Mouse (Mus musculus) lung, embryonic 15.5 days (tissue): ENCODE data around the gene Lipc. TPM values are rescaled to one million over a fixed set of nuclear protein-coding genes. Genes with fewer than 3 reads are reported as not detected.
A peak's percentile ranks its signal among the peaks of the same experiment; 100 is the strongest.

Source experiments
- ATAC-seq: fragments of 200-750 bp; cut with Nextera tagmentation; 2 replicates; pipeline ENCODE4 v1.8.0; 2017; ENCODE audit warnings: moderate number of reproducible peaks, borderline replicate concordance; ENCODE audit not compliant: low FRiP score, low TSS enrichment; ENCODE audit errors: extremely low read depth
- H3K27ac ChIP-seq: fragments of 300-500 bp; sonication (generic); 2 replicates; pipeline ENCODE4 v1.5.1; 2015; ENCODE audit warnings: moderate library complexity, mild to moderate bottlenecking, inconsistent platforms
- H3K27me3 ChIP-seq: fragments of 300-500 bp; sonication (generic); 2 replicates; pipeline ENCODE4 v1.6.1; 2015; ENCODE audit warnings: inconsistent platforms
- H3K36me3 ChIP-seq: fragments of 300-500 bp; sonication (generic); 2 replicates; pipeline ENCODE4 v1.6.1; 2015; ENCODE audit warnings: inconsistent platforms
- H3K4me1 ChIP-seq: fragments of 300-500 bp; sonication (generic); 2 replicates; pipeline ENCODE4 v1.6.1; 2015; ENCODE audit warnings: inconsistent platforms
- H3K4me2 ChIP-seq: fragments of 300-500 bp; sonication (generic); 2 replicates; pipeline ENCODE4 v1.6.1; 2015; ENCODE audit warnings: inconsistent platforms, mild to moderate bottlenecking, moderate library complexity
- H3K4me3 ChIP-seq: fragments of 300-500 bp; sonication (generic); 2 replicates; pipeline ENCODE4 v1.5.1; 2015; ENCODE audit warnings: mild to moderate bottlenecking, inconsistent platforms
- H3K9ac ChIP-seq: fragments of 300-500 bp; sonication (generic); 2 replicates; pipeline ENCODE4 v1.6.1; 2015; ENCODE audit warnings: inconsistent platforms
- H3K9me3 ChIP-seq: fragments of 300-500 bp; sonication (generic); 2 replicates; pipeline ENCODE4 v1.6.1; 2016; ENCODE audit warnings: inconsistent platforms
- WGBS: fragments of 180-500 bp; shearing (Covaris S2); methylation state at CpG from one replicate; pipeline ENCODE4 v1.1.7; 2015; 5-methylcytosine and 5-hydroxymethylcytosine counted together
- polyA plus RNA-seq: library from polyadenylated mRNA; unstranded; fragments of >200 nt; fragmentation: Nextera tagmentation; extraction: Ambion mirVana; gene quantifications from 2 replicates; pipeline ENCODE4 v1.2.1, GENCODE M21; 2015

Lipc gene
- polyA plus RNA-seq, 1 experiment from 2014 or later: 0.46 TPM

GRCm38 (mm10) chr9:70926820-70927588 is 25.0 kb downstream of the Lipc start:
- no peak overlapping the region for H3K4me2 ChIP-seq
- WGBS: 51% methylated on average over 6 of the region's 6 CpGs
- H3K27ac ChIP-seq: no peak overlapping the region
- H3K36me3 ChIP-seq: no peaks in the 10 kb centered on the region
- H3K9ac ChIP-seq: no peak overlapping the region
- no peaks in the 10 kb centered on the region for H3K27me3 ChIP-seq
- no peaks in the 10 kb centered on the region for H3K9me3 ChIP-seq
- peaks cover 6% of the 10 kb centered on the region for H3K4me1 ChIP-seq
- H3K4me3 ChIP-seq: no peak overlapping the region
- peak; percentile 36; the same call in 1 of the 2 replicates for ATAC-seq

DNA sequence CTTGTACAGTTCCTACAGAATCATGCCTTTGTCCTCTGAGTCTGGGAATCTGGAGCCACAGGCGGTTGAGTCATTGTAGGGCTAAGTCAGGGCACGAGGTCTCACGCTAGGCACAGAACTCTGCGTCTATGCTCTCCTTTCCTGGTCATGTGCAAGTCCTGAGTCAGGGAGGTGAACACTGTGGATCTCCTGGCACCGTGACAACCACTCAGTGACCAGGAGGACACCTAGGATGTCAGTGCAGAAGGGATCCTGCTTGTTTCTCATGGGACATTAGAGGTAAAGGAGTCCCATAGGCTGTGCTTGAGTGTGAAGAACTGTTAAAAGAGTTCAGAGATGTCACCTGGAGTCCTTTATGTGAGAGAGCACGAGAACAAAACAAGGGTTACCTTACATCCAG is 26.8 kb downstream of the Lipc start:
- WGBS: 88% methylated on average over 6 of the region's 6 CpGs
- H3K36me3 ChIP-seq: no peaks in the 10 kb centered on the region
- peaks cover 10% of the 10 kb centered on the region for H3K4me1 ChIP-seq
- no peak overlapping the region for H3K9ac ChIP-seq
- H3K4me3 ChIP-seq: no peak overlapping the region
- H3K4me2 ChIP-seq: no peak overlapping the region
- no peaks in the 10 kb centered on the region for H3K9me3 ChIP-seq
- H3K27ac ChIP-seq: no peak overlapping the region
- no peak for ATAC-seq
- H3K27me3 ChIP-seq: no peaks in the 10 kb centered on the region

DNA sequence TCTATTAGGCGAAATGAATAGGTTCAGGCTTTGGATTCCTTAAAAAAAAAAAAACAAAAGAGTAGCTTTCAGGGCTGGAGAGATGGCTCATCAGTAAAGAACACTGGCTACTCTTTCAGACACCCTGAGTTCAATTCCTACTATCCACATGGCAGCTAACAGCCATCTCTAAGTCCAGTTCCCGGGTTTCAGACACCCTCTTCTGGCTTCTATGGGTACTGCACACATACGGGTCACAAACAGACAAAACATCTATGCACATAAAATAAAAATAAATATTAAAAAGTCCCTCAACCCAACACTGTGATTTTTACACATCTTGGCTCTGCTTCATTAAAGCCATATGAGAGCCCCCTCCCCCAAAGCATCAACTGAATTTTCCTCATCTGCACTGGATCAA is 27.3 kb downstream of the Lipc start:
- no peak for ATAC-seq
- no peaks in the 10 kb centered on the region for H3K9me3 ChIP-seq

DNA sequence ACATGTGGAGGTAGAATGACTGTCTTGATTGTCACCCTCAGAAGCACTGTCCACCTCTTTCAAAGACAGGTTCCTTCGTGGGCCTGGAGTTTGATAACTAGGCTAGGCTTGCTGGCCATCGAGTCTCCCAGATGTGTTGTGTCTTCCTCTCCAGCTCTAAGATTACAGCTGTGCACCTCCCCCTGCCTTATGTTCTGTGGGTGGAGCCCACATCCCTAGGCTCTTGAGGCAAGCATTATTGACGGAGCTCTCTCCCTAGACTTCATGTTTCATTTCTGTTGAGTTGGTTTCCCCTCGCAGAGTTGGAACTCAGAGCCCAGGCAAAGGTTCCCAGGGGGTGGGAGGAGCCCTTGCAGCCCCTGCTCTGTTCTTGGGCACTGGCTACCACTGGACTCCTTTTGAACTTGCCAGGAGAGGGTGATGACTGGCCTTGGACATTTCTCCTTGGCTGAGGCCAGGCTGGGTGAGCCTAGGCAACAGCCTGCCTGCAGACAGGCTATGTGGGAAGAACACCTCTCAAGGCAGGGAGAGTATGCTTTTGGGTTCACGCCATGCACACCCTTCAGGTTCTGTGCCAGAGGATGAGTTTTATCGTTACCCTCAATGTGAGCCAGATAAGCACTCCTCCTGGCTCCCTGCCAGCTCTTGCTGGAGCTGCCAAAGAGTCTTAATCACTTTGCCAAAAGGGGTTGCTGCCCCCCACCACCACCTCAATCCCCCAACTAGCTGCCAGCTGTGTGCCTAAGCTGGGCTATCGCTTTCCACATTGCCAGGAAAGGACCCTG is 30.1 kb downstream of the Lipc start:
- no peaks in the 10 kb centered on the region for H3K9me3 ChIP-seq
- H3K4me2 ChIP-seq: no peak overlapping the region
- ATAC-seq: peak; percentile 76
- peak overlapping the region; percentile 58 for H3K27ac ChIP-seq
- H3K4me3 ChIP-seq: no peak overlapping the region
- H3K36me3 ChIP-seq: no peaks in the 10 kb centered on the region
- no peaks in the 10 kb centered on the region for H3K27me3 ChIP-seq
- WGBS: 31% methylated on average over 7 of the region's 7 CpGs
- no peak overlapping the region for H3K9ac ChIP-seq
- H3K4me1 ChIP-seq: peaks cover 10% of the 10 kb centered on the region

More for the DNA sequence above, 27.3 kb downstream of the Lipc start:
- no peak overlapping the region for H3K27ac ChIP-seq
- H3K36me3 ChIP-seq: no peaks in the 10 kb centered on the region
- H3K4me1 ChIP-seq: peaks cover 10% of the 10 kb centered on the region
- no peak overlapping the region for H3K4me3 ChIP-seq
- no peak overlapping the region for H3K9ac ChIP-seq
- no peaks in the 10 kb centered on the region for H3K27me3 ChIP-seq
- WGBS: 88% methylated on average over 3 of the region's 3 CpGs
- H3K4me2 ChIP-seq: no peak overlapping the region

- 48% methylated on average over 3 of the region's 3 CpGs for WGBS
- H3K36me3 ChIP-seq: no peaks in the 10 kb centered on the region
- H3K9ac ChIP-seq: no peak overlapping the region
- no peaks in the 10 kb centered on the region for H3K9me3 ChIP-seq
- no peak overlapping the region for H3K27ac ChIP-seq
- H3K4me1 ChIP-seq: peaks cover 18% of the 10 kb centered on the region
- H3K4me3 ChIP-seq: no peak overlapping the region
- no peak overlapping the region for H3K4me2 ChIP-seq
- no peaks in the 10 kb centered on the region for H3K27me3 ChIP-seq
- no peak for ATAC-seq
Observed at GRCm38 (mm10) chr9:70921132-70921531, 30.9 kb downstream of the Lipc start.

- WGBS: 90% methylated on average over 3 of the region's 3 CpGs
- Histone ChIP-seq H3K4me1 (peaks cover 18% of the 10 kb centered on the region), H3K9me3 (no peaks in the 10 kb centered on the region), H3K4me2 (no peak overlapping the region), H3K27me3 (no peaks in the 10 kb centered on the region), H3K27ac (no peak overlapping the region), H3K36me3 (no peaks in the 10 kb centered on the region), H3K4me3 (no peak overlapping the region), H3K9ac (no peak overlapping the region)
- ATAC-seq: no peak
Observed at GRCm38 (mm10) chr9:70919271-70919670, 32.8 kb downstream of the Lipc start.

DNA sequence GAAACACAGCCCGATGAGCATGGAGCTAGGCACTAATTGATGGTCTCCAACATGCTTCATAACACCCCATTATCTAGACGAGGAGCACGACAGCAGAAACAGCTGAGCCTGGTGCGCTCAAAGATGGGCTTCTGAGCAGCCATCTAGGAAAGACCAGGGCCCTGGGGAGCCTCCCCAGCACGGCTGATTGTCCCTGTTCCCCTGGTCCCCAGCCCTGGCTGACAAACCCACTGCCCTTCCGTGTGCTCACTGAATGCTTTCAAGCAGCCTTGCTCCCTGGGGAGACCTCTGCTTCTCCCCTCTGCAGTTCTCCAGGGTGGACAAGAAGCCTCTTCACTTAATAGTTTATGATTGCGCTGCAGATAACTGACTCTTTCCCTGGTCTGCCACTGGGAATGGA is 35.5 kb downstream of the Lipc start:
- Histone ChIP-seq H3K9me3 (no peaks in the 10 kb centered on the region), H3K4me3 (no peak overlapping the region), H3K4me2 (no peak overlapping the region), H3K27me3 (no peaks in the 10 kb centered on the region), H3K36me3 (no peaks in the 10 kb centered on the region), H3K4me1 (0 out of 2 replicates have a peak, but pooled peaks cover 8% of the 10 kb centered on the region), H3K9ac (no peak overlapping the region), H3K27ac (no peak overlapping the region)
- WGBS: 35% methylated on average over 7 of the region's 7 CpGs
- no peak for ATAC-seq

DNA sequence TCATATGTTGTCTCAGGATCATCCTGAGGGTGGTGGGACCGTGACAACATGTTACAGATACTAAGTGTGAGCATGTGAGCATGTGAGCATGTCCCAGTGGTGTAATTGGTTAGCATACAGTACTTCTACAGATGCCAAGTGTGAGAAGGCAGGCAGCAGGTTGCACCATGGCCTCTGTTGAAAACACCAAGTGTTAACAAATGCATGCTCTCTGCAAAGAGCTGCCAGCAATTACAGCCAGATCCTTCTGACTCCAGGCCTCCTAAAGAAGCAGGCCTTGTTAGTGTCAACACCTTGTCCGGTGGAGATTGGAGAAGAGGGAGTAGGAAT is 36.7 kb downstream of the Lipc start:
- H3K27ac ChIP-seq: no peak overlapping the region
- ATAC-seq: no peak
- no peaks in the 10 kb centered on the region for H3K9me3 ChIP-seq
- 0 out of 2 replicates have a peak, but pooled peaks cover 8% of the 10 kb centered on the region for H3K4me1 ChIP-seq
- no peaks in the 10 kb centered on the region for H3K27me3 ChIP-seq
- H3K4me2 ChIP-seq: no peak overlapping the region
- H3K36me3 ChIP-seq: no peaks in the 10 kb centered on the region
- no peak overlapping the region for H3K9ac ChIP-seq
- H3K4me3 ChIP-seq: no peak overlapping the region
- WGBS: 67% methylated on average over 2 of the region's 2 CpGs

DNA sequence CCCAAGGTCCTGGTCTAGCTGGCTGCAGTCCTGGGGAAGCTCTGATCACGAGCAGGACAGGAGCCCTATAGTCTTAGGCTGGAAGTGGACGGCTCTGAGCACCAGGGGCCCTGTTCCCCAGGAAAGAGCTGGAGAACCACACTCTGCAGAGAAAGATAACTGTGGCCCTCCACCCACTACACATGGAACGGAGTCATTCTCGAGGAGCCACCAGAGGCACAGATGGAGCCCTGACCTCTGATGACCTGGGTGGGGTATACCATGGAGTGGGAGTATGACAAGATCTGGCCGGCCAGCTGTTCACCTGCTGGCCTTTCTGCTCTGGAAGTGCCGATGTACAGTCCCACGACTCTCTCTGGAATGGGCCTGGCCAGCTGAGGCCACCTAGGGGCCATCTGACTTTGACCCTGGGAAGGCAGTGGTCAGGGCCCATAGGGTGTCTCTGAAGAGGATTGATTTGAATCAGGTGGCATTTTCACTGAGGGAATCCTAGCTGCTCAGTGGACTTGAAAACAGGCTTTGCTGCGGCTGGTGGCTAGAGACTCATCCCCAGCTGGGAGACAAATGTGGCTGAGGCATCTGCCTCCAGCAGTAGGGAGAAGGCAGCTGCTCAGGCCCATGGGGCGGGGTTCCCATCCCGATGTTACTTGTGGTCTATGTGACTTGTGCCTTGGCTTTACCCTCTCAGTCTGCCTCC is 37.2 kb downstream of the Lipc start:
- no peak for ATAC-seq
- Histone ChIP-seq H3K27me3 (no peaks in the 10 kb centered on the region), H3K36me3 (no peaks in the 10 kb centered on the region), H3K9me3 (no peaks in the 10 kb centered on the region), H3K4me1 (0 out of 2 replicates have a peak, but pooled peaks cover 8% of the 10 kb centered on the region), H3K4me3 (no peak overlapping the region), H3K9ac (no peak overlapping the region), H3K27ac (no peak overlapping the region), H3K4me2 (no peak overlapping the region)
- WGBS: 52% methylated on average over 10 of the region's 10 CpGs

GRCm38 (mm10) chr9:70911163-70911562 is 40.9 kb downstream of the Lipc start:
- Histone ChIP-seq H3K27ac (no peak overlapping the region), H3K4me2 (no peak overlapping the region), H3K9me3 (no peaks in the 10 kb centered on the region), H3K27me3 (no peaks in the 10 kb centered on the region), H3K36me3 (no peaks in the 10 kb centered on the region), H3K4me3 (no peak overlapping the region), H3K9ac (no peak overlapping the region), H3K4me1 (no peaks in the 10 kb centered on the region)
- 50% methylated on average over 4 of the region's 4 CpGs for WGBS
- ATAC-seq: no peak

- Histone ChIP-seq H3K4me1 (no peaks in the 10 kb centered on the region), H3K4me3 (no peak overlapping the region), H3K4me2 (no peak overlapping the region), H3K9me3 (no peaks in the 10 kb centered on the region), H3K9ac (no peak overlapping the region), H3K36me3 (no peaks in the 10 kb centered on the region), H3K27me3 (no peaks in the 10 kb centered on the region), H3K27ac (no peak overlapping the region)
- no peak for ATAC-seq
- WGBS: 67% methylated on average over 6 of the region's 6 CpGs
Observed at GRCm38 (mm10) chr9:70910351-70910750, 41.7 kb downstream of the Lipc start.
